Mouse (Mus musculus) embryonic fibroblast, embryonic 13.5 days (primary cell): ENCODE results near the gene Ccdc138. TPM values are rescaled to one million over a fixed set of nuclear protein-coding genes. Genes with fewer than 3 reads are reported as not detected.
"Not testable (repeated sequence)": the region's sequence is repeated elsewhere in the genome, so short reads cannot be mapped to it uniquely, and the experiment has no call there.

Source experiments
- H3K27ac ChIP-seq: 2 replicates; pipeline ENCODE4 v1.5.1; 2012; ENCODE audit warnings: low read length, control low read depth, inconsistent platforms; ENCODE audit not compliant: insufficient read depth
- H3K4me1 ChIP-seq: 2 replicates; pipeline ENCODE4 v1.6.1; 2011; ENCODE audit warnings: low read length; ENCODE audit not compliant: control insufficient read depth, insufficient read depth
- H3K4me3 ChIP-seq: 2 replicates; pipeline ENCODE4 v1.5.1; 2011; ENCODE audit warnings: mild to moderate bottlenecking, control low read depth, low read length; ENCODE audit not compliant: insufficient read depth
- CTCF ChIP-seq: IDR thresholded peaks from 2 replicates; pipeline ENCODE4 v1.5.1; 2011; ENCODE audit warnings: mild to moderate bottlenecking, control low read depth, low read length, moderate library complexity, borderline replicate concordance; ENCODE audit not compliant: insufficient read depth
- POLR2A ChIP-seq: IDR thresholded peaks from 2 replicates; pipeline ENCODE4 v1.6.1; 2011; ENCODE audit warnings: low read depth, mild to moderate bottlenecking, control low read depth, low read length, moderate library complexity
- polyA plus RNA-seq: library from polyadenylated mRNA; stranded (reverse); fragments of >200 nt; gene quantifications from 2 replicates; pipeline ENCODE4 v1.2.4, GENCODE M21; 2011; ENCODE audit warnings: low read depth; ENCODE audit not compliant: missing spikeins, insufficient read length

Ccdc138 gene
- polyA plus RNA-seq, 1 experiment, result 3.5 TPM

GRCm38 (mm10) chr10:58498516-58498915, 768 bp downstream of the Ccdc138 start:
- no peak for TF ChIP-seq POLR2A
- no peak for TF ChIP-seq CTCF
- Histone ChIP-seq H3K4me3 (peak overlapping the region; percentile 57), H3K27ac (peak overlapping the region; percentile 60; the same call in 1 of the 2 replicates), H3K4me1 (no peaks in the 10 kb centered on the region)

DNA sequence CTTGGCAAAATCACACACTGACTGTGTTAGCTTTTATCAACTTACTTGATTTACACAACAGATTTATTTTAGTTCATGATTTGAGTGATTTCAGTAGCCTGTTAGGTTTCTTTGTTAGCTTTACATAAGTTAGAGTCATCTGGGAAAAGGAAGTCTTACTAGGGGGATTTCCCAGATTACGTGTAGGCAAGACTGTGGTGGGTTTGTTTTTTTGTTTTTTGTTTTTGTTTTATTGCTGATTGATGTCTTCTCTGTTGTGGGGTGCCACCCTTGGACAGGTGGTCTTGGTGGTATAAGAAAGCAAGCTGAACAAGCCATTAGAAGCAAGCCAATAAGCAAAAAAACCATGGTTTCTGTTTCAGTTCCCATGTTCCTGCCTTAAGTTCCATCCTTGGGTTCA, 31.6 kb downstream of the Ccdc138 start:
- no peak overlapping the region for H3K27ac ChIP-seq
- H3K4me3 ChIP-seq, result no peak overlapping the region
- no peak for TF ChIP-seq POLR2A
- no peak for TF ChIP-seq CTCF
- no peaks in the 10 kb centered on the region for H3K4me1 ChIP-seq

- Histone ChIP-seq H3K27ac (no peak overlapping the region), H3K4me1 (no peaks in the 10 kb centered on the region), H3K4me3 (no peak overlapping the region)
- TF ChIP-seq POLR2A (no peak), CTCF (no peak)
Observed at GRCm38 (mm10) chr10:58530896-58531790, 33.4 kb downstream of the Ccdc138 start.

DNA sequence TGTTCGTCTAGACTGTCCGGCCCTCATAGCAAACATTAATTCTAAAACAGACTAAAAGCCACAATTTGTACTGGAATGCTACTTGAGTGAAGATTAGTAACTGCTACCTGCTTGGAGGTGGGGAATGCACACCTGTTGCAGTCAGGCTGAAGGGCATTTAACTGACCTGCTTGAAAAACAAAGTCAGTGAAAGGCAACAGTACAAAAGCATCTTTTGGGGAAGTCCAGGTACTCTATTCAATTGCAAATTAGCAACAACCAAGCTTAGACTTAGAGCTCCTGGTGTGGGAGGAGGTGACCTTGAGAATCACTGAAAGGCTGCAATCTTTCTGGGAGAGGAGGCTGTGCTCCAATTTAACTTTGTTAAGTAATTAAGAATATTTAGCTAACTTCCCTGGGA, 34.4 kb downstream of the Ccdc138 start:
- TF ChIP-seq POLR2A (no peak), CTCF (no peak)
- Histone ChIP-seq H3K27ac (no peak overlapping the region), H3K4me1 (no peaks in the 10 kb centered on the region), H3K4me3 (no peak overlapping the region)

DNA sequence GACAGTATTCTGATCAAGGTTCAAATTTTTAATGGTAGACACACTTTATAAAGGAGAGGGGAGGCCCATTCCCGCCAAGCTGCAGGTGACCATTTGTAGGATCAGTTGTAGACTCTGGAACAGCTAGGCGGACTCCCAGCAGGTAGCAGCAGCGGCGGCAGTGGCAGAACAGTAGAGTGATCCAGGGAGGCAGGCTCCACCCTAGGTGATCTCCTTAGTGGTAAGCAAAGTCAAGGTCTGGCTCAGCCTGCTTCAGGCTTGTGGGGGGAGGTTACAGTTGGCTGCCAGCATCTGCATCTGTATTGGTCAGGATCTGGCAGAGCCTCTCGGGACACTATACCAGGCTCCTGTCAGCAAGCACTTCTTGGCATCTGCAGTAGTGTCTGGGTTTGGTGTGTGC, 38.5 kb downstream of the Ccdc138 start:
- not testable (repeated sequence) for H3K27ac ChIP-seq, H3K4me1 ChIP-seq, H3K4me3 ChIP-seq

GRCm38 (mm10) chr10:58540613-58541012, 42.9 kb downstream of the Ccdc138 start:
- no peak overlapping the region for H3K4me3 ChIP-seq
- H3K4me1 ChIP-seq, result no peaks in the 10 kb centered on the region
- TF ChIP-seq CTCF, result no peak
- no peak for TF ChIP-seq POLR2A
- no peak overlapping the region for H3K27ac ChIP-seq

GRCm38 (mm10) chr10:58548739-58549138, 51.0 kb downstream of the Ccdc138 start:
- TF ChIP-seq POLR2A (no peak), CTCF (no peak)
- Histone ChIP-seq H3K4me3 (no peak overlapping the region), H3K4me1 (no peaks in the 10 kb centered on the region), H3K27ac (no peak overlapping the region)

DNA sequence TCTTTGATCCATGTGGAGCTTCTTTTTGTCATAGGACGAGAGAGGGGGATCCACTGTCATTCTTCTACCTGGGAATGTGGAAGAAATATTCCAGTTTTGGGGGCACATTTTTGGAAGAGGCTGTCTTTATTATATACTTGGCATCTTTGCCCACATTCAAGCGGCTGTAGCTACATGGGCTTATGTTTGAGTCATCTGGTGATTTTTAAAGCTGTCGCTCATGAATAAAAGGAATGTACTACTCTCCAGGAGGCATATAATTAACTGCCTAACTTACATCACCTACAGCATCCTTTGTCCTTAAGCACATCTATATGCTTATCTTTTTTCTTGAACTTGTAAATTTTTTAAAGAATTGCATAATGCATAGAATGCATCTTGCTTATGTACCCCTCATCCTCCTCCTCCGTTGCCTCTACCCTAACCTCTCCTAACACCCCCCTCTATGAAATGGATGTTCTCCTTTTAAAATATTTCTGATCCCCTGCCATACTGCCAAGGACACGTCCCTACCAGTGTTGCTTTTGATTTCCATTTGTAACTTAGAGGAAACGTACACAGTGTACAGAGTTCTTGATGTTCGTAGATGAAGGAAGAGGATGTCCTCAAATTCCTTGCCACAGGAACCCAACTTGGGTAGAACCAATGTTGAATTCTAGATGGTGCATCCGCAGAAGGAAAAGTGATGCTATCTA, 57.1 kb downstream of the Ccdc138 start:
- Histone ChIP-seq H3K4me1 (no peaks in the 10 kb centered on the region), H3K27ac (no peak overlapping the region), H3K4me3 (no peak overlapping the region)
- TF ChIP-seq POLR2A (no peak), CTCF (no peak)

- Histone ChIP-seq H3K4me3 (no peak overlapping the region), H3K27ac (no peak overlapping the region), H3K4me1 (no peaks in the 10 kb centered on the region)
- TF ChIP-seq POLR2A (no peak), CTCF (peak; percentile 49; the same call in 1 of the 2 replicates)
Observed at GRCm38 (mm10) chr10:58559098-58559497, 61.4 kb downstream of the Ccdc138 start.

DNA sequence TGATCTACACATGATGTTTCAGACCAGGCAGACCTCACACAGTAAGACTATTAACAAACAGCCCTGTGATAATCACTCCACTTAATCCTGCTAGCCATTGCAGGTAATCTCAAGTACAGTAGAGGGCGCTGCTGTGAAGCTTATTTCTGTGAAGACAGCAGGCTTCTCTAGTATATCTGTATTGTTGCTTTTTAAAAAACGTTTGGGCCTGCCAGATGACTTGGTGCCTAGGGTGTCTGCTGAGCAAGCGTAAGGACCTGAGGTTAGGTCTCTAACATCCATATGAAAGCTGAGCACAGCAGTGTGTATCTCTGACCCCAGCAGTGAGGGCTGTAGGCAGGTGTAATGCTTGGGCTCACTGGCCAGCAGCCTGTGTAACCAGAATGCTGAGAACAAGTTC, 62.2 kb downstream of the Ccdc138 start:
- Histone ChIP-seq H3K4me3 (no peak overlapping the region), H3K4me1 (no peaks in the 10 kb centered on the region), H3K27ac (no peak overlapping the region)
- TF ChIP-seq POLR2A, result no peak
- TF ChIP-seq CTCF, result no peak

GRCm38 (mm10) chr10:58560521-58560920, 62.8 kb downstream of the Ccdc138 start:
- Histone ChIP-seq H3K27ac (no peak overlapping the region), H3K4me3 (no peak overlapping the region), H3K4me1 (no peaks in the 10 kb centered on the region)
- no peak for TF ChIP-seq POLR2A
- no peak for TF ChIP-seq CTCF
